Mouse (Mus musculus): ENCODE data around the gene Egfl6.
A peak's percentile ranks its signal among the peaks of the same experiment; 100 is the strongest.

Egfl6 gene

GRCm38 (mm10) chrX:166515923-166516322 is 69.6 kb downstream of the Egfl6 start:
- DNase-seq, result no peak

- peak; percentile 73 for DNase-seq
These were observed 71.5 kb downstream of the Egfl6 start for GRCm38 (mm10) chrX:166514035-166514434.

- peak; percentile 11 for DNase-seq
These were observed 73.4 kb downstream of the Egfl6 start for GRCm38 (mm10) chrX:166512071-166512470.

GRCm38 (mm10) chrX:166511107-166511506 is 74.4 kb downstream of the Egfl6 start:
- DNase-seq, result no peak

DNA sequence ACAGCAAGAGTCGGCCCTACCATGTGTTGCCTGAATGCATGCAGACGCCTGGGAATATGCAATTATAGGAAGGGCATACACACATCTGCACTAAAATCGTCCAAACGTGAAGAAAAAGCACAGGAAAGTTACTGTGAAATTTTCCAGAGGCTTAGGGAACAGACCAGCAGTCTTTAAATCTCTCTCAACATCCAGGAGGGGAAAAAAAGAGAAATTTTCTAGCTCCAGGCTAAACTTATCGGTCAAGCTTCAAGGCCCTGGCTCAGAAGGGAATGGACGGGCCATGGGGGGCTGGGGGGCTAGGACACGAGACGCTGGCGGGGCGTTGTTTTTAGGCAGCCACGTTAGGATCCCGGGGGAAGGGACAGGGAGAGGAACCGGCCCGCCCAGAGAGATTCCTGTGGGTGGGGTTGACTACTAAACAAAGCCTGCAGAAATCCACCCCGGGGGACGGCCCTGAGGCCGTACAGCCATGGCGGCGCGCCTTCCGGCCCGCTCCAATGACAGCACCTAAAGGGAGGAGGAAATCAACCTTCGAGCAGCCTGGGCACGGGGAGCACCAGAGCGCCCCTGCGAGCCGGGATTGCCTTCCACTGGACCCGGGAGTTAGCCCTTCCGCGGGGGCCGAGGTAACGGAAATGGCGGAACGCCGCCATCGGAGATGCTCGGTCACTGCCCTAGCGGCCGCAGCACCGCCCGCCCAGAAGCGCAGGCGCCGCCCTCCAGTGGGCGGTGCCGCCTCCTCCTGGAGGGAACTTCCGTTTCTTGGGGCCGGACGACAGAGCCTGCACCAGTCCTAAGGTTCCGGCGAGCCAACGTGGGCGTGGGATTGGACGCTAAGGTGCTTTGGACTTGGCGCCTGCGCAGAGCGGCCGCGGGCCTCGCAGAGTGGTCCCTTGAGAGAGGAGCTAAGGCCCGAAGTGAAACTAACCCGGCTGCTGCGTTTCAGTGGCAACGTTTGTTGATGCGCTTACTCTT is 75.5 kb downstream of the Egfl6 start:
- DNase-seq, result peak; percentile 95

DNA sequence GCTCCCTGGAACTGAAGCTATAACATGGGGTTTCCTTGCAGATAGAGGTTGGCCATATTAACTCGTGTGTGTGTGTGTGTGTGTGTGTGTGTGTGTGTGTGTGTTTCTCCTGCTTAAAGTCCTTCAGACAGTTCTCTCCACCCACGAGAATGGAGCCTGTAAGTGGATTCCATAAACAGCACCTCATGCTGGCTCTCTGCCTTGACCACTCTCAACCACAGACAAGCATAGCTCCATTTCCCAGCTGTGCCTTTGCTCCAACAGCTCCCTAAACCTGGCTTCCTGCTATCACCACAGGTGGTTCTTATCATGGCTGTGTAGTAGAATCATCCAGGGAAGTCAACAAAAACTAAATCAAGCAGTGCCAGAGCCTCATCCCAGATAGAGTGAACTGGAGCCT is 81.1 kb downstream of the Egfl6 start:
- DNase-seq, result no peak

- no peak for DNase-seq
These were observed 85.9 kb downstream of the Egfl6 start for GRCm38 (mm10) chrX:166499496-166500190.

- no peak for DNase-seq
These were observed 87.7 kb downstream of the Egfl6 start for GRCm38 (mm10) chrX:166497771-166498170.

DNA sequence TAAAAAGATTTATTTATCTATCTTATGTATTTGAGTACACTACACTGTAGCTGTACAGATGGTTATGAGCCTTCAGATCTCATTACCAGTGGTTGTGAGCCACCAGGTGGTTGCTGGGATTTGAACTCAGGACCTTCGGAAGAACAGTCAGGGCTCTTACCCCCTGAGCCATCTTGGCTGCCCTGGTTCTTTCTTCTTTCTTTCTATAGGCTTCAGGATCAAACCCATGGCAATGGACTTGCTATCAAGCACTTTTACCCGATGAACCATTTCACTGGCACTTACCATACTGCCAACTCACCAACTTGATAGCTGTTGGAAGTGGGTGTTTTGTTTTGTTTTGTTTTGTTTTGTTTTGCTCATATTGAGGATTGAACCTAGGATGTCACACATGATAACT is 90.5 kb downstream of the Egfl6 start:
- no peak for DNase-seq

- peak; percentile 97 for DNase-seq
These were observed 106.0 kb downstream of the Egfl6 start, which contains the start of gene Rab9 for GRCm38 (mm10) chrX:166479365-166479983. Gene Rab9, minus strand, starts transcription at chrX:166479867.

GRCm38 (mm10) chrX:166478631-166479364 is 106.7 kb downstream of the Egfl6 start:
- DNase-seq, result peak; percentile 12

DNA sequence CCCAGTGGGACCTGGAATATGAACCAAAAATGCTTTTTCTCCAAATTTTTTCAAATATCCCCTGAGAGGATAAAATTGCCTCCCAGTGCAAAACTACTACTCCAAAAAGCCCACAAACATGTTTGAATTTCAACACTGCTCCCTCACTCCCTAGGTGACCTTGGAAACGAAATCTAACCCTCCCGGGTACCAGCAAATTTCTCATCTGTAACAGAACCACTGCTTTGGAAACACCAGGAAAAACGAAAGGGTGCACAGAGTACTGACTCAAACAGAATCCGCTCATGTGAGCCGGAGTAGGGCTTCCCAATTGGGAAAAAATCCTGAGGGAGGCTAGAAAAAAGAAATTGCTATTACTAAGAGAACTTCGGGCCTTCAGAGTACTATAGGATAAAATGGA is 108.1 kb downstream of the Egfl6 start:
- DNase-seq, result no peak
